Mouse (Mus musculus) heart, postnatal 14 days (tissue): Measurements from ENCODE around the gene Tha1. TPM values are rescaled to one million over a fixed set of nuclear protein-coding genes. Genes with fewer than 3 reads are reported as not detected.

Experiments
- DNase-seq, 2 experiments: peaks; one replicate each; pipeline ENCODE4 v3.0.0; 2021 to 2022
- intact Hi-C: fragments of 180-260 bp; cut with DNase I; formaldehyde crosslinking; loops from one replicate; pipeline ENCODE4 v1.15.1; 2025
- long read RNA-seq, 2 experiments: library from polyadenylated mRNA; stranded (forward); transcript quantifications; one replicate each; pipeline ENCODE4 v2.0.0; 2021
- total RNA-seq, 2 experiments: library from RNA; stranded (reverse); gene quantifications; 2 replicates each; pipeline ENCODE4 v1.2.3; 2021

Gene Tha1
- 1 to 10 TPM; 6.3 to 6.8 TPM for total RNA-seq
- long read RNA-seq, experiment 1, transcript Tha1-201 (7 exons, 1,770 nt), result major isoform, 13 of 16 reads
- long read RNA-seq, experiment 1, partial matches to known transcripts, result 2 of 16 reads
- long read RNA-seq, experiment 1, other reads (novel, unspliced or antisense), result 1 of 16 reads
- long read RNA-seq, experiment 2, transcript Tha1-201 (7 exons, 1,770 nt), result major isoform, 8 of 10 reads
- long read RNA-seq, experiment 2, partial matches to known transcripts, result 0 of 10 reads
- long read RNA-seq, experiment 2, other reads (novel, unspliced or antisense), result 0 of 10 reads

GRCm38 (mm10) chr11:117872861-117873608 lies at the start of gene Tha1:
Gene Tha1, minus strand, starts transcription at chr11:117873481.
- peak; percentile 81 to 83 for DNase-seq

GRCm38 (mm10) chr11:117919211-117919610 lies 45.9 kb upstream of the Tha1 start:
- DNase-seq, result no peak
- intact Hi-C loops, result no loop called here

More at GRCm38 (mm10) chr11:117872861-117873608, at the start of gene Tha1:
- intact Hi-C loops, result loop anchor here (5.0 kb wide), 2 partner anchors 94 to 349 kb away; no protein-coding TSS in a partner anchor

- intact Hi-C loops, result no loop called here
- DNase-seq, result no peak
These were observed 45.3 kb upstream of the Tha1 start for GRCm38 (mm10) chr11:117918541-117918940.

GRCm38 (mm10) chr11:117915837-117916236 lies 42.6 kb upstream of the Tha1 start:
- intact Hi-C loops, result no loop called here
- DNase-seq, result no peak

GRCm38 (mm10) chr11:117915341-117915740 lies 42.1 kb upstream of the Tha1 start:
- intact Hi-C loops, result no loop called here
- DNase-seq, result no peak

- intact Hi-C loops, result loop anchor here (5.0 kb wide), 1 partner anchor 33 kb away; no protein-coding TSS in a partner anchor
These were observed 41.2 kb upstream of the Tha1 start for GRCm38 (mm10) chr11:117914531-117914930.

GRCm38 (mm10) chr11:117912684-117913352 lies 39.5 kb upstream of the Tha1 start:
- intact Hi-C loops, result loop anchor here (1.0 to 5.0 kb wide), 5 partner anchors 18 to 108 kb away; partner anchors contain the start of gene Socs3
- peak; percentile 88 to 92 for DNase-seq

More at GRCm38 (mm10) chr11:117914531-117914930, 41.2 kb upstream of the Tha1 start:
- DNase-seq, result no peak

- intact Hi-C loops, result no loop called here
- DNase-seq, result no peak
These were observed 36.1 kb upstream of the Tha1 start for GRCm38 (mm10) chr11:117909337-117909736.

GRCm38 (mm10) chr11:117904442-117904841 lies 31.2 kb upstream of the Tha1 start:
- intact Hi-C loops, result no loop called here
- DNase-seq, result no peak

- DNase-seq, result no peak
- intact Hi-C loops, result no loop called here
These were observed 29.0 kb upstream of the Tha1 start for GRCm38 (mm10) chr11:117902282-117902681.

GRCm38 (mm10) chr11:117896533-117896932 lies 23.3 kb upstream of the Tha1 start:
- intact Hi-C loops, result no loop called here

GRCm38 (mm10) chr11:117894676-117895075 lies 21.4 kb upstream of the Tha1 start:
- DNase-seq, result no peak
- intact Hi-C loops, result no loop called here

More at GRCm38 (mm10) chr11:117896533-117896932, 23.3 kb upstream of the Tha1 start:
- DNase-seq, result no peak

GRCm38 (mm10) chr11:117892199-117892598 lies 18.9 kb upstream of the Tha1 start:
- intact Hi-C loops, result no loop called here
- DNase-seq, result no peak

GRCm38 (mm10) chr11:117891581-117892175 lies 18.4 kb upstream of the Tha1 start:
- intact Hi-C loops, result no loop called here
- DNase-seq, result no peak

GRCm38 (mm10) chr11:117890519-117891282 lies 17.4 kb upstream of the Tha1 start:
- intact Hi-C loops, result no loop called here
- DNase-seq, result peak in 1 of 2 experiments; percentile 54

- DNase-seq, result no peak
- intact Hi-C loops, result no loop called here
These were observed 16.6 kb upstream of the Tha1 start for GRCm38 (mm10) chr11:117889887-117890340.

GRCm38 (mm10) chr11:117888853-117889822 lies 15.9 kb upstream of the Tha1 start:
- DNase-seq, result no peak
- intact Hi-C loops, result no loop called here

- DNase-seq, result no peak
These were observed 15.0 kb upstream of the Tha1 start for GRCm38 (mm10) chr11:117888168-117888852.

More at GRCm38 (mm10) chr11:117888168-117888852, 15.0 kb upstream of the Tha1 start:
- intact Hi-C loops, result no loop called here
